Mouse (Mus musculus): ENCODE measurements around the gene Mob3c.

GRCm38 (mm10) chr4:115799981-115800380, 27.9 kb upstream of the Mob3c start:
- TF ChIP-seq GATA1 (IDR thresholded peaks at IDR 0.05; ENCODE audit: borderline replicate concordance, low read length) (no peak), FLI1 (IDR thresholded peaks at IDR 0.05; ENCODE audit: low read length) (no peak)

All from megakaryocyte, embryonic 14.5 days (primary cell).